Mouse (Mus musculus): ENCODE data around the gene Cad.

GRCm38 (mm10) chr5:31047848-31048762 lies 6.5 kb upstream of the Cad start, which contains the start of gene Atraid:
- TF ChIP-seq TAL1 (IDR thresholded peaks at IDR 0.05; ENCODE audit: low read length), result no peak
- TF ChIP-seq GATA1 (IDR thresholded peaks at IDR 0.05; ENCODE audit: low read length), result no peak
